Mouse (Mus musculus): ENCODE results near the gene Trhr2. TPM values are rescaled to one million over a fixed set of nuclear protein-coding genes. Genes with fewer than 3 reads are reported as not detected.

The Trhr2 gene
- polyA plus RNA-seq, 1 experiment = 0.07 TPM

DNA sequence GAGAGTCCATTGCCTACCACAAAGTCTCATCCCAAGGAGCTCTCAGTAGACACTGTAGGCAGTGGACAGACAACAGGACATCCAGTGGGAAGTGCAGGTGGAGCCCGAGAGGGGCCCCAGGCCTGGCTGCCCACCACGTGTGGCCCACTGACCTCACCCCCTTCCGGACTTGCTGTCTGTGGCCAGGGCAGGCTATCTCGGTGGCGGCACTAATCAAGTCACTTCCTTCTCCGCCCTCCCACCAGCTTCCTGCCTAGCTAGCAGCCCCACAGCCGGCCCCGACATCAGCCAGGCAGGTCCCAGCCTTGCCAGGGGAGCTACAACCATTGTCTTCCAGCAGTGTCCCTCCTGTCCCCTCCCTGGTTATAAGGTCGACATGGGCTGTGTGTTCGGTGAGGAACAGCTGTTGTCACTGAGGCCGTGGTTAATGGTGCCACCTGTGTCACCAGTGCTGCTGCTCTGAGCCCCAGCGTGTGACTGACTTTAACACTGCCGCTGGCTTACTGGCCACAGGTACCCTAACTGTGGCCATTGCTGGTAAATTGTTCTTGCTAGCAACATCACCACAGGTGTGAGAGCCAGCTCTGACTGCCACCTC lies 45.5 kb downstream of the Trhr2 start:
- no peak overlapping the region for H3K4me3 ChIP-seq (ENCODE audit: insufficient read depth, poor library complexity, severe bottlenecking)
- H3K36me3 ChIP-seq (ENCODE audit: control insufficient read depth, insufficient read depth) = no peaks in the 10 kb centered on the region
- no peaks in the 10 kb centered on the region for H3K27me3 ChIP-seq (ENCODE audit: control insufficient read depth, insufficient read depth, insufficient read length)
- H3K79me2 ChIP-seq (ENCODE audit: control insufficient read depth, insufficient read depth) = no peaks in the 10 kb centered on the region
- H3K79me3 ChIP-seq (ENCODE audit: low read depth) = no peaks in the 10 kb centered on the region
- H3ac ChIP-seq (ENCODE audit: control insufficient read depth, insufficient read length, low read depth) = no peak overlapping the region
- TF ChIP-seq CTCF (IDR thresholded peaks at IDR 0.05; ENCODE audit: control insufficient read depth, insufficient read depth, insufficient read length) = no peak
- no peak for TF ChIP-seq CEBPB (IDR thresholded peaks at IDR 0.05; ENCODE audit: low read depth)
- TF ChIP-seq MYOD1 (IDR thresholded peaks at IDR 0.05; ENCODE audit: control insufficient read depth, insufficient read length, low read depth) = no peak
- no peak for TF ChIP-seq MAX (IDR thresholded peaks at IDR 0.05)
- TF ChIP-seq USF1 (IDR thresholded peaks at IDR 0.05; ENCODE audit: low read depth) = no peak
- TF ChIP-seq FOSL1 (IDR thresholded peaks at IDR 0.05; ENCODE audit: insufficient read depth, low read length, poor library complexity, severe bottlenecking) = no peak
- TF ChIP-seq MYOG (IDR thresholded peaks at IDR 0.05; ENCODE audit: control insufficient read depth, extremely low read depth, insufficient read length) = no peak

DNA sequence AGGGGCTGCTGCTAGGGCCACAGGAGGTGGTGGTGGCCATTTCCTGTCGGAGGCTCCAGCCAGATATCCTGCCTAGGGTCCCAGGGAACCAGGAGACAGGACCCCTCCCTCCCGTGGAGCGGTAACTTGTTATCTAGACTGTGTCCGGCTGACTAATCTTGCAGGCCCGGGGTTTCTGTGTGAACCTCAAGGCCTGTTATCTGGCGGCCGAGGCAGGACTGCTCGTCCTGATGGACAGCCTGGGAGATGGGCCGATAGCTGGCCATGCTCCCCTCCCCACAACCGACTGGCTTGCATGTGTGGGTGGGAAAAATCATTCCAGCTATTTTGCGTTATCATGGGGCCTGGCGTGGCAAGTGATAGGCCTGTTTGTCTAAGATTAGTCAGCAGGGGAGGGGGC lies 47.2 kb downstream of the Trhr2 start:
- TF ChIP-seq USF1 (IDR thresholded peaks at IDR 0.05; ENCODE audit: low read depth) (no peak), CTCF (IDR thresholded peaks at IDR 0.05; ENCODE audit: control insufficient read depth, insufficient read depth, insufficient read length) (no peak), FOSL1 (IDR thresholded peaks at IDR 0.05; ENCODE audit: insufficient read depth, low read length, poor library complexity, severe bottlenecking) (no peak), CEBPB (IDR thresholded peaks at IDR 0.05; ENCODE audit: low read depth) (no peak), MYOG (IDR thresholded peaks at IDR 0.05; ENCODE audit: control insufficient read depth, extremely low read depth, insufficient read length) (no peak), MYOD1 (IDR thresholded peaks at IDR 0.05; ENCODE audit: control insufficient read depth, insufficient read length, low read depth) (no peak), MAX (IDR thresholded peaks at IDR 0.05) (no peak)
- H3K27me3 ChIP-seq (ENCODE audit: control insufficient read depth, insufficient read depth, insufficient read length) = no peaks in the 10 kb centered on the region
- H3K36me3 ChIP-seq (ENCODE audit: control insufficient read depth, insufficient read depth) = no peaks in the 10 kb centered on the region
- H3K79me3 ChIP-seq (ENCODE audit: low read depth) = no peaks in the 10 kb centered on the region
- no peak overlapping the region for H3ac ChIP-seq (ENCODE audit: control insufficient read depth, insufficient read length, low read depth)
- no peak overlapping the region for H3K4me3 ChIP-seq (ENCODE audit: insufficient read depth, poor library complexity, severe bottlenecking)
- no peaks in the 10 kb centered on the region for H3K79me2 ChIP-seq (ENCODE audit: control insufficient read depth, insufficient read depth)

DNA sequence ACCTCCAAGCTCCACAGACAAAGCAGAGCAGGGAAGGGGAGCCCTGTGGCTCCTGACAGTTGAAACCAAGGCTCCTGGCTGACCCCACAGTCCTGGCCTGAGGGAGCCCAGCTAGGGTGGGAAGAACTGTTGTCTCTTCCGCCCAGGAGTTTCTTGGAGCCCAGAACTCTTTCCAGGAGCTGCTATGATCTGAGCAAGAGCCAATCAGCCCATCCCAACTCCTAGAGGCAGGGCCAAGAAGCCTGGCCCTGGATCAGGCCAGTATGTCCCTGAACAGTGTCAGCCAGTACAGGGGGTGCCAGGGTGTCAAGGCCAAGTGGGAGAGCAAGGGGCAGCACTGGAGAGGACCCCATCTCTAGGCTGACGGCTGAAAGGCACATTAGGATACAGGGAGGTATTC lies 48.0 kb downstream of the Trhr2 start:
- Histone ChIP-seq H3ac (ENCODE audit: control insufficient read depth, insufficient read length, low read depth) (no peak overlapping the region), H3K79me2 (ENCODE audit: control insufficient read depth, insufficient read depth) (no peaks in the 10 kb centered on the region), H3K36me3 (ENCODE audit: control insufficient read depth, insufficient read depth) (no peaks in the 10 kb centered on the region), H3K4me3 (ENCODE audit: insufficient read depth, poor library complexity, severe bottlenecking) (no peak overlapping the region), H3K79me3 (ENCODE audit: low read depth) (no peaks in the 10 kb centered on the region), H3K27me3 (ENCODE audit: control insufficient read depth, insufficient read depth, insufficient read length) (no peaks in the 10 kb centered on the region)
- no peak for TF ChIP-seq MYOD1 (IDR thresholded peaks at IDR 0.05; ENCODE audit: control insufficient read depth, insufficient read length, low read depth)
- no peak for TF ChIP-seq MAX (IDR thresholded peaks at IDR 0.05)
- no peak for TF ChIP-seq USF1 (IDR thresholded peaks at IDR 0.05; ENCODE audit: low read depth)
- TF ChIP-seq CEBPB (IDR thresholded peaks at IDR 0.05; ENCODE audit: low read depth) = no peak
- TF ChIP-seq FOSL1 (IDR thresholded peaks at IDR 0.05; ENCODE audit: insufficient read depth, low read length, poor library complexity, severe bottlenecking) = no peak

DNA sequence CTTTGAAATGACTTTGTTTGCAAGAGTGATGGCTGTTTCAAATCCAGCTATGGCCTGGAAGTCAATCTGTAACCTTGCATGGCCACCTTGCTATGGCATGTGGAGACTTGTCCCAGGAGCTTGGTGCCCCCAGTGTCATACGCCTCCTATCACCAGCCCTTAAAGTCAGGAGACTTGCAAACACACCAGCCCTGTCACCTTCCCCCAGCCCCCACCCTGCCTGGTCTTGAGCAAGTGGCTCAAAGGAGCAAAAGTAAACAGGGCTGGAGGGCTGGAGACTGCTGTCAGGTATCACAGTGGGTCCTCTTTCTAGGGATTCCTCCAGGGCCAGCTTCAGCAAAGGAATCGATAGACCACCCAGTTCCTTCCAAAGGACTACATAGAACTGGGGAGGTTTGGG lies 49.4 kb downstream of the Trhr2 start:
- Histone ChIP-seq H3K36me3 (ENCODE audit: control insufficient read depth, insufficient read depth) (no peaks in the 10 kb centered on the region), H3K79me2 (ENCODE audit: control insufficient read depth, insufficient read depth) (no peaks in the 10 kb centered on the region), H3K79me3 (ENCODE audit: low read depth) (no peaks in the 10 kb centered on the region), H3K27me3 (ENCODE audit: control insufficient read depth, insufficient read depth, insufficient read length) (no peaks in the 10 kb centered on the region), H3ac (ENCODE audit: control insufficient read depth, insufficient read length, low read depth) (no peak overlapping the region), H3K4me3 (ENCODE audit: insufficient read depth, poor library complexity, severe bottlenecking) (no peak overlapping the region)
- TF ChIP-seq MYOD1 (IDR thresholded peaks at IDR 0.05; ENCODE audit: control insufficient read depth, insufficient read length, low read depth) = no peak
- no peak for TF ChIP-seq CTCF (IDR thresholded peaks at IDR 0.05; ENCODE audit: control insufficient read depth, insufficient read depth, insufficient read length)
- TF ChIP-seq FOSL1 (IDR thresholded peaks at IDR 0.05; ENCODE audit: insufficient read depth, low read length, poor library complexity, severe bottlenecking) = no peak
- no peak for TF ChIP-seq CEBPB (IDR thresholded peaks at IDR 0.05; ENCODE audit: low read depth)
- no peak for TF ChIP-seq MAX (IDR thresholded peaks at IDR 0.05)
- no peak for TF ChIP-seq USF1 (IDR thresholded peaks at IDR 0.05; ENCODE audit: low read depth)
- no peak for TF ChIP-seq MYOG (IDR thresholded peaks at IDR 0.05; ENCODE audit: control insufficient read depth, extremely low read depth, insufficient read length)

DNA sequence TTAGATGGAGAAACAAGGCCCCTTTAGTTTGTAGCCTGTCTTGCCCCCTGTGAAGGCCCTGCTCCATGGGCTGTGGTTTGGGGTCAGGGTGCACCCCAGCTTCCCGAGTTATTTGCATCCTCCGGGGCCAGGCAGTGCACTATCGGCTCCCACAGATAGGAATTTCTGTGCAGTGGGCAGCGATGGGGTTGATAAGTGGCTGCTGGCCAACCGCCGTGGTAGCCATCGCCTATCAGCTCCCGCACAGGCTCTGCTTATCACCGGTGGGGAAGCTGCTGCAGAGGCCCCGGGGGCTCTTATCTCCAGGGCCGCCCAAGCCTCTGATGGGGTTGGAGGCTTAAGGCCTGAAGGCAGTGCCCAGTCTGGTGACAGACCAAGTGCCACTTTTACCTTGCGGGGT lies 51.3 kb downstream of the Trhr2 start:
- Histone ChIP-seq H3K27me3 (ENCODE audit: control insufficient read depth, insufficient read depth, insufficient read length) (no peaks in the 10 kb centered on the region), H3ac (ENCODE audit: control insufficient read depth, insufficient read length, low read depth) (no peak overlapping the region), H3K79me2 (ENCODE audit: control insufficient read depth, insufficient read depth) (no peaks in the 10 kb centered on the region), H3K36me3 (ENCODE audit: control insufficient read depth, insufficient read depth) (no peaks in the 10 kb centered on the region), H3K79me3 (ENCODE audit: low read depth) (no peaks in the 10 kb centered on the region), H3K4me3 (ENCODE audit: insufficient read depth, poor library complexity, severe bottlenecking) (no peak overlapping the region)
- TF ChIP-seq CEBPB (IDR thresholded peaks at IDR 0.05; ENCODE audit: low read depth) (no peak), MYOD1 (IDR thresholded peaks at IDR 0.05; ENCODE audit: control insufficient read depth, insufficient read length, low read depth) (no peak), USF1 (IDR thresholded peaks at IDR 0.05; ENCODE audit: low read depth) (no peak), CTCF (IDR thresholded peaks at IDR 0.05; ENCODE audit: control insufficient read depth, insufficient read depth, insufficient read length) (no peak)

DNA sequence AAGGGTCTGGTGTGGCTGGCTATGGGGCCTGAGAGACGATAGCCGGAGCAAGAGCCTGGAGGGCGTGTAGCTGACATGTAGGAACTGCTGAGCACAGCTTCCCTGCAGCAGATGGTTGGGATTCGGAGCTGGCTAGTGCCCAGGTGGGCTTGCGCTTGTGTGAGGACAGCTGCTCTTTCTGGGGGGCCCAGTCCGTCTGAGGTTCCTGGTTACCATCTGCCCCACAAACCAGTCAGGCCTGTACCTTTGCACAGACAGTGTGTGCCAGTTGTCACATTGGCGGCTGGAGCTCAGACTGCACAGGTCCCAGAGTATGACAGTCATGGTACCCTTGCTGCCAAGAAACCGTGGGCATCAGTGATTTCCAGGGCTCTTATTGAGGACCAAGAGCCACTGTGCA lies 52.7 kb downstream of the Trhr2 start:
- no peaks in the 10 kb centered on the region for H3K27me3 ChIP-seq (ENCODE audit: control insufficient read depth, insufficient read depth, insufficient read length)
- H3K79me2 ChIP-seq (ENCODE audit: control insufficient read depth, insufficient read depth) = no peaks in the 10 kb centered on the region
- H3ac ChIP-seq (ENCODE audit: control insufficient read depth, insufficient read length, low read depth) = no peak overlapping the region
- H3K4me3 ChIP-seq (ENCODE audit: insufficient read depth, poor library complexity, severe bottlenecking) = no peak overlapping the region
- TF ChIP-seq MYOG (IDR thresholded peaks at IDR 0.05; ENCODE audit: control insufficient read depth, extremely low read depth, insufficient read length) (no peak), CEBPB (IDR thresholded peaks at IDR 0.05; ENCODE audit: low read depth) (no peak), USF1 (IDR thresholded peaks at IDR 0.05; ENCODE audit: low read depth) (no peak), MYOD1 (IDR thresholded peaks at IDR 0.05; ENCODE audit: control insufficient read depth, insufficient read length, low read depth) (no peak), MAX (IDR thresholded peaks at IDR 0.05) (no peak), CTCF (IDR thresholded peaks at IDR 0.05; ENCODE audit: control insufficient read depth, insufficient read depth, insufficient read length) (no peak), FOSL1 (IDR thresholded peaks at IDR 0.05; ENCODE audit: insufficient read depth, low read length, poor library complexity, severe bottlenecking) (no peak)
- H3K36me3 ChIP-seq (ENCODE audit: control insufficient read depth, insufficient read depth) = no peaks in the 10 kb centered on the region
- no peaks in the 10 kb centered on the region for H3K79me3 ChIP-seq (ENCODE audit: low read depth)

Other genes starting within 250 kb of the Trhr2 start
- 20.7 TPM for gene Zfpm1, start 78.6 kb downstream of the Trhr2 start, polyA plus RNA-seq (2012; fragmentation: generic; extraction: Trizol)
- 43.5 TPM for gene Zc3h18, start 15.9 kb upstream of the Trhr2 start, polyA plus RNA-seq (2012; fragmentation: generic; extraction: Trizol)
- gene Il17c, start 61.3 kb upstream of the Trhr2 start, polyA plus RNA-seq (2012; fragmentation: generic; extraction: Trizol) = 0.12 TPM
- not detected for gene Cyba, start 72.2 kb upstream of the Trhr2 start, polyA plus RNA-seq (2012; fragmentation: generic; extraction: Trizol)
- gene Mvd, start 82.7 kb upstream of the Trhr2 start, polyA plus RNA-seq (2012; fragmentation: generic; extraction: Trizol) = 38.3 TPM
- gene Snai3, start 100.0 kb upstream of the Trhr2 start, polyA plus RNA-seq (2012; fragmentation: generic; extraction: Trizol) = 0.08 TPM
- gene Rnf166, start 115.3 kb upstream of the Trhr2 start, polyA plus RNA-seq (2012; fragmentation: generic; extraction: Trizol) = 22.7 TPM
- 35.6 TPM for gene Ctu2, start 115.4 kb upstream of the Trhr2 start, polyA plus RNA-seq (2012; fragmentation: generic; extraction: Trizol)
- 107 TPM for gene Piezo1, start 190.6 kb upstream of the Trhr2 start, polyA plus RNA-seq (2012; fragmentation: generic; extraction: Trizol)
- gene Cdt1, start 207.3 kb upstream of the Trhr2 start, polyA plus RNA-seq (2012; fragmentation: generic; extraction: Trizol) = 79.5 TPM
- 615 TPM for gene Aprt, start 216.2 kb upstream of the Trhr2 start, polyA plus RNA-seq (2012; fragmentation: generic; extraction: Trizol)